ENCODE assay signal across 24 mouse cellular contexts in the genomic region with DNA sequence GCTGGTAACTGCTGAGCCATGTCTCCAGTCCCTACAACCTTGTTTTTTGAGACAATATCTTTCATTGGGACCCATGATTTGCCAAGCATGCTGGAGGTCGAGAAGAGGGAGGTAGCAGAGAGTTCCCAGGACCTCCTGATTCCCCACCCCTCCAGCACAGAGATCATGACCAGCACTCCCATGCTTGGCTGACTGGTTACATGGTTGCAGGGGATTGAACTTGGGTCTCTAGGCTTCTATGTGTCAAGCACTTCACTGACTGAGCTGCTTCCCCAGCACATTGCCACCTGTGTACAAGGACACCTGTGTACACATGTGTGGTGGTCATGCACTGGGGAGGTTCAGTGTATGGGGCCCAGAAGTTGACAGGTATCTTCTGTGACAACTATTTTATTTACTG. TPM values are rescaled to one million over a fixed set of nuclear protein-coding genes. Genes with fewer than 3 reads are reported as not detected.
"Had no signal": no experiment of that assay in that cellular context is flagged by ENCODE, and none has a peak within 500 bp of the region (broad histone marks: within the 10 kb centered on the region; RNA-seq: fewer than 3 reads in every experiment).

No protein-coding gene starts in this region.

- H3K27me3 ChIP-seq: neural tube, embryonic 13.5 days; neural tube, embryonic 15.5 days; stomach, embryonic 15.5 days had no signal

- H3K9me3 ChIP-seq: neural tube, embryonic 15.5 days; stomach, embryonic 15.5 days had no signal

- H3K27ac ChIP-seq: neural tube, embryonic 13.5 days; neural tube, embryonic 15.5 days; stomach, embryonic 15.5 days; stomach, postnatal 0 days had no signal

- H3K4me3 ChIP-seq: neural tube, embryonic 13.5 days; neural tube, embryonic 15.5 days; stomach, embryonic 15.5 days had no signal

- H3K4me1 ChIP-seq: neural tube, embryonic 13.5 days; neural tube, embryonic 15.5 days; stomach, embryonic 15.5 days had no signal

- H3K36me3 ChIP-seq: neural tube, embryonic 13.5 days; neural tube, embryonic 15.5 days; stomach, embryonic 15.5 days had no signal

- DNase-seq: retina, postnatal 1 day; right cerebral cortex, adult 18-20 months; right cerebral cortex, postnatal 14 days; right cerebral cortex, postnatal 25 days; right cerebral cortex, postnatal 4 days; spleen, adult 18-20 months; thymus, adult 18-20 months; thymus, adult 2 months; thymus, postnatal 14 days; thymus, postnatal 25 days; thymus, postnatal 36 days; thymus, postnatal 4 days had no signal

RNA-seq across cellular contexts. Expression of a gene that starts 2.6 kb away (rescaled TPM):
- polyA plus RNA-seq: neural tube, embryonic 13.5 days; neural tube, embryonic 14.5 days; neural tube, embryonic 15.5 days; small intestine, adult 2 months; stomach, embryonic 14.5 days; stomach, postnatal 0 days; testis, adult 2 months; urinary bladder, adult 2 months had no signal

RNA-seq across cellular contexts. Expression of a gene that starts 45.9 kb away (rescaled TPM):
- polyA plus RNA-seq: neural tube, embryonic 13.5 days; neural tube, embryonic 14.5 days had no signal

RNA-seq across cellular contexts. Expression of a gene that starts 58.5 kb away (rescaled TPM):
- total RNA-seq: neutrophil, adult 5-6 weeks had no signal
- polyA plus RNA-seq: neural tube, embryonic 13.5 days; neural tube, embryonic 14.5 days; neural tube, embryonic 15.5 days; spleen, adult 2 months; testis, adult 2 months; thymus, postnatal 0 days had no signal
